Mouse (Mus musculus): ENCODE measurements around the gene Cdk11b. TPM values are rescaled to one million over a fixed set of nuclear protein-coding genes. Genes with fewer than 3 reads are reported as not detected.
A peak's percentile ranks its signal among the peaks of the same experiment; 100 is the strongest.

Cdk11b gene
- total and polyA plus RNA-seq, 2 experiments from 2014 or later: 16.5 to 65.5 TPM

DNA sequence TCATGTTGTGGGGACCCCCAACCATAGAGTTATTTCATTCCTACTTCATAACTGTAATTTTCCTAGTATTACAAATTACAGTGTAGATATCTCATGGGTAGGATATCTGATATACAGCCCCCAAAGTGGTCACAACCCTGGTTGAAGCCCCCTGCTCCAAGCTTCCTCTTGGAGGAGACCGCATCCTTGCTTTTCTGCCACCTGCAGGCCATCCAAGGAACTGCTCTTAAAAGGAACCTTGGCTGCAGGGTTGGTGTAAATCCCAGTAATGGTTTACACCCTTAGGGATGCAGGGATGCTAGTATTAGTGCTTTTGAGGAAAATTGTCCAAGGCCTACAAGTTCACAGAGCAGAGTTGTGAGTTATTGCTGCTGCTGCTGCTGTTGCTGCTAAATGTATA, 44.2 kb upstream of the Cdk11b start:
- Histone ChIP-seq H3K9ac (replicated peaks; ENCODE audit: low read length) (no peak overlapping the region), H3K36me3 (ENCODE audit: insufficient read depth, low read length) (peaks cover 41% of the 10 kb centered on the region; the same call in 1 of the 2 replicates), H3K4me3 (ENCODE audit: low read length) (no peak overlapping the region), H3K4me2 (ENCODE audit: low read depth, low read length) (no peak overlapping the region), H3K27ac (no peak overlapping the region), H3K27me3 (ENCODE audit: insufficient read depth, low read length) (no peaks in the 10 kb centered on the region), H3K4me1 (ENCODE audit: insufficient read depth, low read length) (no peaks in the 10 kb centered on the region), H3K9me3 (ENCODE audit: low read length) (no peaks in the 10 kb centered on the region)
- DNase-seq (ENCODE audit: low spot score) (peak; percentile 69), ATAC-seq (0 out of 2 replicates have a peak, but pooled peaks have one; percentile 38)
- WGBS: 24% methylated on average over 1 of the region's 1 CpGs
- peak; percentile 87 for TF ChIP-seq CTCF (IDR thresholded peaks at IDR 0.05; ENCODE audit: low read depth)

DNA sequence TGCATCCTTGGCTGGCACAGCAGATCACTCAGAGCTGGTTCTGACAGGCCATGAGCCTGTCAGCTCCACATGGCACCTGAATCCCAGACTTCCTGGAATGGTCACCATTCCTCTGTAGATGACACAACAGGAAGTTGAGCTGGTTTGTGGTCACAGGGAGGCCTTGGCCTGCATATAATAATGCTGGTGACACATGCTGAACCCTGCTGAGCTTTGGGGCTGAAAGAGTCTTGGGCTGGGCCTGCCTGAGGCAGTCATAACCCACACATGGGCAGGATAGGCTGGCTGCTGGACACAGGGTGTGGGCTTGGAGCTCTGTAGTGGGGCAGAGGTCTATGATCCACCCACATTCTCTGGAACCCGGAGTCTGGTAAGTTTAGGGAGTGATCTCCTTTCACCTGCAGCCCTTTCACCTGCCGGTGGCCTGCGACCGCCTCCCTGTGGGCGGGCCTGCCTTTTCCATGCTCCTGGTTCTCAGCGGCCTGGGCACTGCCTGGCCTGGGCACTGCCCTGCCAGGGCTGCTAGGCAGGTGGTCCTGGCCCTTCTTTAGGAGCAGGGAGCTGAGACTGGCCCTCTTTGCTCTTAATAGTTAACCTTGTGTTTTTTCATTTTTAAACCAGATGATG, 42.3 kb upstream of the Cdk11b start:
- no peak overlapping the region for H3K4me2 ChIP-seq (ENCODE audit: low read depth, low read length)
- no peaks in the 10 kb centered on the region for H3K4me1 ChIP-seq (ENCODE audit: insufficient read depth, low read length)
- no peaks in the 10 kb centered on the region for H3K9me3 ChIP-seq (ENCODE audit: low read length)
- no peak overlapping the region for H3K4me3 ChIP-seq (ENCODE audit: low read length)
- DNase-seq (ENCODE audit: low spot score) (no peak), ATAC-seq (no peak)
- WGBS: 97% methylated on average over 6 of the region's 6 CpGs
- H3K36me3 ChIP-seq (ENCODE audit: insufficient read depth, low read length): peaks cover 51% of the 10 kb centered on the region
- H3K9ac ChIP-seq (replicated peaks; ENCODE audit: low read length): no peak overlapping the region
- no peaks in the 10 kb centered on the region for H3K27me3 ChIP-seq (ENCODE audit: insufficient read depth, low read length)
- H3K27ac ChIP-seq: no peak overlapping the region
- no peak for TF ChIP-seq CTCF (IDR thresholded peaks at IDR 0.05; ENCODE audit: low read depth)

DNA sequence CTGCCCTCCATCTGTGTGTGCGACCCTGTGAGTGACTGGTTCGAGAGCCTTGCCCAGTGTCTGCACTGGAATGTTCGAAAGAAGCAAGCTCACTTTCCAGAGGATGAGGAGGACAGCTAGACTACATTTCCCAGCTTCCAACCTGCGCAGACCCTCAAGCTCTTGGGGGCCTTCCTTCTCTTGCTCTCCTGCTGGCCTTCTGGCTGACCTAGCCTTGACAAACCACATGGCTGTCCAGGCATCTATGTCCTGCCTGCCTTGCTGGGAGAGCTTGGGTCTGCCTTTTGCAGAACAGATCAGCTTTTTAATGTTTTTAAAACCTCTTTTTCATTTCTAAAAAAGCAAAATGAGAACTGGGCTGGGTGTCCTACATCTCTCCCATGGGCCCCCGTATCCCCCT, 35.3 kb upstream of the Cdk11b start:
- Histone ChIP-seq H3K4me3 (ENCODE audit: low read length) (no peak overlapping the region), H3K9me3 (ENCODE audit: low read length) (no peaks in the 10 kb centered on the region), H3K4me2 (ENCODE audit: low read depth, low read length) (no peak overlapping the region), H3K9ac (replicated peaks; ENCODE audit: low read length) (no peak overlapping the region), H3K36me3 (ENCODE audit: insufficient read depth, low read length) (peaks cover 53% of the 10 kb centered on the region), H3K27me3 (ENCODE audit: insufficient read depth, low read length) (no peaks in the 10 kb centered on the region), H3K27ac (no peak overlapping the region), H3K4me1 (ENCODE audit: insufficient read depth, low read length) (no peaks in the 10 kb centered on the region)
- no peak for ATAC-seq
- WGBS: 85% methylated on average over 5 of the region's 5 CpGs
- DNase-seq (ENCODE audit: low spot score): no peak
- no peak for TF ChIP-seq CTCF (IDR thresholded peaks at IDR 0.05; ENCODE audit: low read depth)

DNA sequence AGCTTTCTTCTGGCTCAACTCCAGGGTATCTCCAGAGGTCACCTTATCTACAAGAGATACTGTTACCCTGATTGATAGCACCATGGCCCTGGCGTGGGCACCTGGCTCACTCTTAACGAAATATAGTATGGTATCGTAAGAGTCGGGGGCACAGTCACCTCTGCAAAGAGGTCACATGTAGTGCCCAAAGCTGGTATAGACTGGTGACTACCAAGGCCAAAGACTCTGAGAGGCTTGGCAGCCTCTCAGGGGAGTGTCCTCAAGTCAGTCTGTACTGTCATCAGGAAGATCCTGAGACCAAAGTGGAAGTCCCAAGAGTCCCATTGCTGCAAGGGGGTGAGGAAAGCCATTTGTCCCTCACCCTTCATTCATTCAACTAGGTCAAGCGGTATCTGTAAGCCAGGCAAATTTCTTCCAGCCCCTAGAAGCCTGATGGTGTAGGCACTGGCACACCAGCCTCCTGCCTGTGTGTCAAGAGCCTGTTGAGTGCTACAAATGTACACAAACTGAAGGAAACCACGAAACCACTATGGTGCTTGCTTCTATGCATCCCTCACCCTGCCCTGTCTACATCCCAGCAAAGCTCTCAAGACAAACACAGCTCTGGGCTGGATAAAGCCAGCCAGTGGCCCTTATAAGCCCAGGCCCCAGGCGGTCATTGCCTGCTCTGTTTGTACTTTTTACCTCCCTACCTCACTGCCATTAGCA, 33.5 kb upstream of the Cdk11b start:
- H3K9me3 ChIP-seq (ENCODE audit: low read length): no peaks in the 10 kb centered on the region
- H3K4me3 ChIP-seq (ENCODE audit: low read length): no peak overlapping the region
- no peaks in the 10 kb centered on the region for H3K4me1 ChIP-seq (ENCODE audit: insufficient read depth, low read length)
- no peaks in the 10 kb centered on the region for H3K27me3 ChIP-seq (ENCODE audit: insufficient read depth, low read length)
- DNase-seq (ENCODE audit: low spot score) (no peak), ATAC-seq (no peak)
- H3K9ac ChIP-seq (replicated peaks; ENCODE audit: low read length): no peak overlapping the region
- H3K36me3 ChIP-seq (ENCODE audit: insufficient read depth, low read length): peaks cover 38% of the 10 kb centered on the region
- WGBS: 90% methylated on average over 7 of the region's 7 CpGs
- no peak for TF ChIP-seq CTCF (IDR thresholded peaks at IDR 0.05; ENCODE audit: low read depth)
- no peak overlapping the region for H3K4me2 ChIP-seq (ENCODE audit: low read depth, low read length)
- no peak overlapping the region for H3K27ac ChIP-seq

GRCm38 (mm10) chr4:155593780-155594179, 30.9 kb upstream of the Cdk11b start:
- Histone ChIP-seq H3K4me2 (ENCODE audit: low read depth, low read length) (no peak overlapping the region), H3K9ac (replicated peaks; ENCODE audit: low read length) (no peak overlapping the region), H3K9me3 (ENCODE audit: low read length) (no peaks in the 10 kb centered on the region), H3K27me3 (ENCODE audit: insufficient read depth, low read length) (no peaks in the 10 kb centered on the region), H3K27ac (no peak overlapping the region), H3K4me1 (ENCODE audit: insufficient read depth, low read length) (no peaks in the 10 kb centered on the region), H3K36me3 (ENCODE audit: insufficient read depth, low read length) (peaks cover 13% of the 10 kb centered on the region), H3K4me3 (ENCODE audit: low read length) (no peak overlapping the region)
- ATAC-seq (no peak), DNase-seq (ENCODE audit: low spot score) (no peak)
- TF ChIP-seq CTCF (IDR thresholded peaks at IDR 0.05; ENCODE audit: low read depth): no peak
- 27% methylated on average over 1 of the region's 1 CpGs for WGBS

- no peak for ATAC-seq
- Histone ChIP-seq H3K27ac (no peak overlapping the region), H3K9me3 (ENCODE audit: low read length) (no peaks in the 10 kb centered on the region), H3K9ac (replicated peaks; ENCODE audit: low read length) (no peak overlapping the region), H3K4me3 (ENCODE audit: low read length) (no peak overlapping the region), H3K36me3 (ENCODE audit: insufficient read depth, low read length) (no peaks in the 10 kb centered on the region), H3K27me3 (ENCODE audit: insufficient read depth, low read length) (no peaks in the 10 kb centered on the region), H3K4me1 (ENCODE audit: insufficient read depth, low read length) (no peaks in the 10 kb centered on the region), H3K4me2 (ENCODE audit: low read depth, low read length) (no peak overlapping the region)
- WGBS: 81% methylated on average over 3 of the region's 3 CpGs
- no peak for DNase-seq (ENCODE audit: low spot score)
- TF ChIP-seq CTCF (IDR thresholded peaks at IDR 0.05; ENCODE audit: low read depth): no peak
Measured at GRCm38 (mm10) chr4:155595777-155596176, 28.9 kb upstream of the Cdk11b start.

GRCm38 (mm10) chr4:155596606-155597005, 28.0 kb upstream of the Cdk11b start:
- ATAC-seq (no peak), DNase-seq (ENCODE audit: low spot score) (no peak)
- no peaks in the 10 kb centered on the region for H3K9me3 ChIP-seq (ENCODE audit: low read length)

More at GRCm38 (mm10) chr4:155596606-155597005, 28.0 kb upstream of the Cdk11b start:
- H3K4me2 ChIP-seq (ENCODE audit: low read depth, low read length): no peak overlapping the region
- WGBS: 68% methylated on average over 5 of the region's 5 CpGs
- TF ChIP-seq CTCF (IDR thresholded peaks at IDR 0.05; ENCODE audit: low read depth): no peak
- no peak overlapping the region for H3K4me3 ChIP-seq (ENCODE audit: low read length)
- no peaks in the 10 kb centered on the region for H3K27me3 ChIP-seq (ENCODE audit: insufficient read depth, low read length)
- no peaks in the 10 kb centered on the region for H3K36me3 ChIP-seq (ENCODE audit: insufficient read depth, low read length)
- H3K4me1 ChIP-seq (ENCODE audit: insufficient read depth, low read length): no peaks in the 10 kb centered on the region
- no peak overlapping the region for H3K9ac ChIP-seq (replicated peaks; ENCODE audit: low read length)
- no peak overlapping the region for H3K27ac ChIP-seq

Measured in hindbrain, postnatal 0 days (tissue).